11 mouse cellular contexts compared by ENCODE assay signal in genomic region chr9:121616471-121616870, GRCm38 (mm10). TPM values are rescaled to one million over a fixed set of nuclear protein-coding genes. Genes with fewer than 3 reads are reported as not detected.
DNase-seq lines count a peak whose midpoint lies in the region; ATAC-seq and TF ChIP-seq lines count a peak whose summit lies in the region.
"Had no signal": no experiment of that assay in that cellular context is flagged by ENCODE, and none has a peak within 500 bp of the region (broad histone marks: within the 10 kb centered on the region; RNA-seq: fewer than 3 reads in every experiment).

No protein-coding gene starts in this region.

- peak; percentile 61 for DNase-seq in forebrain, embryonic 11.5 days (ENCODE audit: low spot score)
- no peak for DNase-seq in lung, adult 2 months
- DNase-seq in lung, postnatal 10 days: no peak
- DNase-seq in ZHBTc4 (ENCODE audit: low read depth, low spot score): peak; percentile 79
- DNase-seq in midbrain, embryonic 14.5 days: no peak
- no peak for DNase-seq in urinary bladder, adult 18-20 months (ENCODE audit: low spot score in 2 of 2)
- DNase-seq: gastrocnemius, postnatal 36 days; kidney, postnatal 10 days had no signal

- H3K9ac ChIP-seq in forebrain, embryonic 11.5 days (ENCODE audit: low read length): no peak overlapping the region
- no peak overlapping the region for H3K9ac ChIP-seq in forebrain, embryonic 13.5 days
- H3K9ac ChIP-seq in midbrain, embryonic 14.5 days (replicated peaks; ENCODE audit: low read length): no peak overlapping the region

- 44% methylated on average over 3 of the region's 3 CpGs for WGBS in forebrain, embryonic 11.5 days
- 60% methylated on average over 3 of the region's 3 CpGs for WGBS in forebrain, embryonic 13.5 days
- 62% methylated on average over 3 of the region's 3 CpGs for WGBS in lung, adult 2 months
- WGBS in small intestine, adult 2 months: 74% methylated on average over 3 of the region's 3 CpGs
- 57% methylated on average over 3 of the region's 3 CpGs for WGBS in midbrain, embryonic 14.5 days

- no peak for ATAC-seq in forebrain, embryonic 11.5 days (replicated peaks; ENCODE audit: low FRiP score)
- ATAC-seq in forebrain, embryonic 13.5 days: no peak
- ATAC-seq in midbrain, embryonic 14.5 days (ENCODE audit: low FRiP score, low TSS enrichment): no peak

- no peaks in the 10 kb centered on the region for H3K4me1 ChIP-seq in forebrain, embryonic 11.5 days (replicated peaks; ENCODE audit: control insufficient read depth, insufficient read depth, low read length)
- no peaks in the 10 kb centered on the region for H3K4me1 ChIP-seq in forebrain, embryonic 13.5 days
- H3K4me1 ChIP-seq in lung, adult 2 months (ENCODE audit: control insufficient read depth, insufficient read depth, low read length): no peaks in the 10 kb centered on the region
- H3K4me1 ChIP-seq in small intestine, adult 2 months (ENCODE audit: control insufficient read depth, insufficient read depth, insufficient read length, low read length): no peaks in the 10 kb centered on the region
- H3K4me1 ChIP-seq in midbrain, embryonic 14.5 days (ENCODE audit: control insufficient read depth, insufficient read depth, low read length): no peaks in the 10 kb centered on the region

- no peak overlapping the region for H3K27ac ChIP-seq in forebrain, embryonic 11.5 days (ENCODE audit: low read depth, low read length)
- no peak overlapping the region for H3K27ac ChIP-seq in forebrain, embryonic 13.5 days
- no peak overlapping the region for H3K27ac ChIP-seq in small intestine, adult 2 months (ENCODE audit: insufficient read depth, low read depth, low read length)
- H3K27ac ChIP-seq in midbrain, embryonic 14.5 days (replicated peaks; ENCODE audit: low read depth, low read length): no peak overlapping the region

- TF ChIP-seq CTCF in lung, adult 2 months (IDR thresholded peaks at IDR 0.05; ENCODE audit: insufficient read depth, low read length): 0 out of 2 replicates have a peak, but pooled peaks have one; percentile 14
- peak; percentile 60 for TF ChIP-seq CTCF in small intestine, adult 2 months (IDR thresholded peaks at IDR 0.05; ENCODE audit: extremely low read depth, insufficient read length, insufficient replicate concordance, low read depth, low read length)

- no peak for TF ChIP-seq POLR2A in lung, adult 2 months (IDR thresholded peaks at IDR 0.05; ENCODE audit: borderline replicate concordance, extremely low read depth, low read depth, low read length)
- TF ChIP-seq POLR2A in small intestine, adult 2 months (IDR thresholded peaks at IDR 0.05; ENCODE audit: low read depth, low read length): no peak

- no peak overlapping the region for H3K4me3 ChIP-seq in forebrain, embryonic 11.5 days (ENCODE audit: low read depth, low read length)
- no peak overlapping the region for H3K4me3 ChIP-seq in forebrain, embryonic 13.5 days
- H3K4me3 ChIP-seq in lung, adult 2 months (replicated peaks; ENCODE audit: extremely low read depth, low read depth, low read length): no peak overlapping the region
- H3K4me3 ChIP-seq in small intestine, adult 2 months (ENCODE audit: low read depth, low read length): no peak overlapping the region
- no peak overlapping the region for H3K4me3 ChIP-seq in midbrain, embryonic 14.5 days (replicated peaks; ENCODE audit: low read depth, low read length)

- H3K36me3 ChIP-seq in forebrain, embryonic 11.5 days (ENCODE audit: control insufficient read depth, insufficient read depth, low read length): no peaks in the 10 kb centered on the region
- no peaks in the 10 kb centered on the region for H3K36me3 ChIP-seq in forebrain, embryonic 13.5 days (ENCODE audit: poor library complexity, severe bottlenecking)
- H3K36me3 ChIP-seq in small intestine, adult 2 months (ENCODE audit: control insufficient read depth, insufficient read depth, low read length): no peaks in the 10 kb centered on the region
- H3K36me3 ChIP-seq in midbrain, embryonic 14.5 days (ENCODE audit: control insufficient read depth, insufficient read depth, low read length): no peaks in the 10 kb centered on the region

- H3K27me3 ChIP-seq in forebrain, embryonic 11.5 days (ENCODE audit: control insufficient read depth, insufficient read depth, low read length): no peaks in the 10 kb centered on the region
- H3K27me3 ChIP-seq in forebrain, embryonic 13.5 days: no peaks in the 10 kb centered on the region
- H3K27me3 ChIP-seq in small intestine, adult 2 months (ENCODE audit: control insufficient read depth, insufficient read depth, low read length): no peaks in the 10 kb centered on the region
- no peaks in the 10 kb centered on the region for H3K27me3 ChIP-seq in midbrain, embryonic 14.5 days (ENCODE audit: control insufficient read depth, insufficient read depth, low read length)

- H3K9me3 ChIP-seq in forebrain, embryonic 11.5 days (ENCODE audit: control insufficient read depth, low read length): no peaks in the 10 kb centered on the region
- H3K9me3 ChIP-seq in forebrain, embryonic 13.5 days (replicated peaks): no peaks in the 10 kb centered on the region
- H3K9me3 ChIP-seq in midbrain, embryonic 14.5 days (ENCODE audit: control insufficient read depth, low read length): no peaks in the 10 kb centered on the region

- no peak overlapping the region for H3K4me2 ChIP-seq in forebrain, embryonic 11.5 days (ENCODE audit: low read depth, low read length, severe bottlenecking)
- H3K4me2 ChIP-seq in forebrain, embryonic 13.5 days: no peak overlapping the region
- no peak overlapping the region for H3K4me2 ChIP-seq in midbrain, embryonic 14.5 days (ENCODE audit: low read length)

RNA-seq across cellular contexts. Expression of gene Lyzl4, which starts 25.4 kb away (rescaled TPM):
- not detected in 2 replicates for polyA plus RNA-seq in forebrain, embryonic 11.5 days (2014; fragmentation: Nextera tagmentation; extraction: Ambion mirVana)
- not detected in 2 replicates for polyA plus RNA-seq in forebrain, embryonic 13.5 days (2015; fragmentation: Nextera tagmentation; extraction: Ambion mirVana)
- polyA plus RNA-seq in lung, adult 2 months (2012; rRNA removed): 0.66 and 0.72 TPM in 2 replicates
- 0.32 TPM in 1 of 2 replicates, not detected in the other for polyA plus RNA-seq in small intestine, adult 2 months (2012; rRNA removed)
- polyA plus RNA-seq in midbrain, embryonic 14.5 days (2014; fragmentation: Nextera tagmentation; extraction: Ambion mirVana): not detected in 2 replicates
- polyA plus RNA-seq: lung, embryonic 16.5 days had no signal

RNA-seq across cellular contexts. Expression of gene Vipr1, which starts 26.0 kb away (rescaled TPM):
- polyA plus RNA-seq in forebrain, embryonic 11.5 days (2014; fragmentation: Nextera tagmentation; extraction: Ambion mirVana): 0.59 and 0.76 TPM in 2 replicates
- 0.37 and 0.59 TPM in 2 replicates for polyA plus RNA-seq in forebrain, embryonic 13.5 days (2015; fragmentation: Nextera tagmentation; extraction: Ambion mirVana)
- polyA plus RNA-seq in lung, adult 2 months (2012; rRNA removed): 2.2 and 2.6 TPM in 2 replicates
- polyA plus RNA-seq in small intestine, adult 2 months (2012; rRNA removed): 43.5 and 171 TPM in 2 replicates
- polyA plus RNA-seq in midbrain, embryonic 14.5 days (2014; fragmentation: Nextera tagmentation; extraction: Ambion mirVana): 0.08 and 0.25 TPM in 2 replicates

Comparison
In these comparisons a context has a peak if more than half of its experiments do, and no peak if none do; other contexts are left out.
1. DNase-seq: peak in forebrain, embryonic 11.5 days (single experiment) and ZHBTc4 (single experiment); none in lung, adult 2 months (single experiment), lung, postnatal 10 days (single experiment), midbrain, embryonic 14.5 days (single experiment) and urinary bladder, adult 18-20 months (0 of 2).
2. RNA of gene Vipr1, which starts 26.0 kb away (polyA plus RNA-seq): 43.5 to 171 TPM in small intestine, adult 2 months; 2.2 to 2.6 TPM in lung, adult 2 months, 0.37 to 0.59 TPM in forebrain, embryonic 13.5 days, 0.59 to 0.76 TPM in forebrain, embryonic 11.5 days and 0.08 to 0.25 TPM in midbrain, embryonic 14.5 days; every median in the first group is over 10 times any median in the second.